9 mouse cellular contexts compared by ENCODE assay signal in the genomic region with DNA sequence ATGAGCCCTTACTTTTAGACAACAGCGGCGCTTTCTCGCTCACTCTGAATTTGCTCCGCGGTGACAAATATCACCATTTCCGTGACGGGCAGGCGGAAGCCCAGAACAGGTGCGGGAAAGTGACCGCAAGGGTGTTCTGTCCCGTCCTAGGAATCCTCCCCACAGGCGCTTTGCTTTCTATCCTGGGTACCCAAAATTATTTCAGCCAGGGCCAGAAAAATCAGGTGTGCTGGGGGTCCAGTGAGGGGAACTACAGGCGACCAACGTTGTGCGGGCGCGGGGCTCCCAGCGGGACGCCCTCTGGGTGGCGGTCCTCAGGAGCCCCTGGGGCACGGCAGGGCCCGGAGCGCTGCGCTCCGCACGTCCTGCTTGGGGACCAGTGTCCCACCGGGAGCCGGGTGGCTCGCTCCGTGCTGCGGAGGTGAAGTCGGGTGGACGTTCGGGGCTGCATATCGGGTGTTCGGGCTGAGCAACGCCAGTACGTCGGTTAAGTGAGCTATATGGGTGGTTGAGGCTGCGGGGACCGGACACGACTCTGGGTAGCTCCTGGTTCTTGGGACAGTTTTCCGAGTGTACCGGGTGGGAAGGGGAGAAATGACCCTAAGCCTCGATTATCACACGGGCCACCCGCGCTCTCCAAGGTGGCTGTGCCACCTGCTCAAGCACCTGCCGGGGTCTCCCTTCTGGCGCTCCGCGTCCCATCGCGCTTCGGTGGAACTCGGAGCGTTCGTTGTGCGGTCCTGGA.
DNase-seq lines count a peak whose midpoint lies in the region; ATAC-seq and TF ChIP-seq lines count a peak whose summit lies in the region.
"Had no signal": no experiment of that assay in that cellular context is flagged by ENCODE, and none has a peak within 500 bp of the region (broad histone marks: within the 10 kb centered on the region; RNA-seq: fewer than 3 reads in every experiment).

No protein-coding gene starts in this region.

- ATAC-seq in hindbrain, embryonic 14.5 days (ENCODE audit: low FRiP score), result no peak
- ATAC-seq in midbrain, embryonic 14.5 days (ENCODE audit: low FRiP score, low TSS enrichment), result no peak
- no peak for ATAC-seq in inflammation-experienced regulatory T-cells, adult 6 months

- 2% methylated on average over 59 of the region's 59 CpGs for WGBS in hindbrain, embryonic 14.5 days
- 1% methylated on average over 59 of the region's 59 CpGs for WGBS in midbrain, embryonic 14.5 days

- H3K27me3 ChIP-seq in hindbrain, embryonic 14.5 days (ENCODE audit: control insufficient read depth, insufficient read depth, low read length), result peaks cover 77% of the 10 kb centered on the region
- peaks cover 39% of the 10 kb centered on the region for H3K27me3 ChIP-seq in midbrain, embryonic 14.5 days (ENCODE audit: control insufficient read depth, insufficient read depth, low read length)

- peak; percentile 88 for DNase-seq in heart, adult 11 months
- DNase-seq in heart, adult 9 months (ENCODE audit: low spot score in 2 of 2), result no peak
- no peak for DNase-seq in hindbrain, embryonic 14.5 days (ENCODE audit: low spot score)
- DNase-seq in midbrain, embryonic 14.5 days, result no peak
- DNase-seq in gastrocnemius, postnatal 25 days, result no peak
- DNase-seq in MN1 (ENCODE audit: low spot score), result no peak
- DNase-seq: lung, postnatal 14 days had no signal

- H3K9me3 ChIP-seq in hindbrain, embryonic 14.5 days (ENCODE audit: control insufficient read depth, low read length), result no peaks in the 10 kb centered on the region
- no peaks in the 10 kb centered on the region for H3K9me3 ChIP-seq in midbrain, embryonic 14.5 days (ENCODE audit: control insufficient read depth, low read length)

- no peak for TF ChIP-seq POLR2A in cortical plate, adult 2 months (IDR thresholded peaks at IDR 0.05; ENCODE audit: extremely low read depth, insufficient read depth, low read length)

- peak overlapping the region; percentile 77 for H3K4me3 ChIP-seq in cortical plate, adult 2 months (ENCODE audit: insufficient read depth, low read length)
- H3K4me3 ChIP-seq in hindbrain, embryonic 14.5 days (replicated peaks; ENCODE audit: low read length), result peak overlapping the region; percentile 44
- H3K4me3 ChIP-seq in midbrain, embryonic 14.5 days (replicated peaks; ENCODE audit: low read depth, low read length), result peak overlapping the region; percentile 49

- peak overlapping the region; percentile 84 for H3K4me2 ChIP-seq in hindbrain, embryonic 14.5 days (replicated peaks)
- H3K4me2 ChIP-seq in midbrain, embryonic 14.5 days (ENCODE audit: low read length), result peak overlapping the region; percentile 82

- no peaks in the 10 kb centered on the region for H3K4me1 ChIP-seq in cortical plate, adult 2 months (ENCODE audit: control insufficient read depth, insufficient read depth, low read length)
- H3K4me1 ChIP-seq in hindbrain, embryonic 14.5 days (replicated peaks; ENCODE audit: control insufficient read depth, insufficient read depth, low read length), result peaks cover 13% of the 10 kb centered on the region; the same call in 1 of the 2 replicates
- H3K4me1 ChIP-seq in midbrain, embryonic 14.5 days (ENCODE audit: control insufficient read depth, insufficient read depth, low read length), result peaks cover 6% of the 10 kb centered on the region; the same call in 1 of the 2 replicates

- H3K36me3 ChIP-seq in hindbrain, embryonic 14.5 days (replicated peaks; ENCODE audit: control insufficient read depth, insufficient read depth), result no peaks in the 10 kb centered on the region
- no peaks in the 10 kb centered on the region for H3K36me3 ChIP-seq in midbrain, embryonic 14.5 days (ENCODE audit: control insufficient read depth, insufficient read depth, low read length)

- H3K27ac ChIP-seq in cortical plate, adult 2 months (ENCODE audit: insufficient read depth, low read length), result no peak overlapping the region
- H3K27ac ChIP-seq in hindbrain, embryonic 14.5 days, result 0 out of 2 replicates have a peak overlapping the region, but pooled peaks have one; percentile 1
- H3K27ac ChIP-seq in midbrain, embryonic 14.5 days (replicated peaks; ENCODE audit: low read depth, low read length), result peak overlapping the region; percentile 20; the same call in 1 of the 2 replicates

- TF ChIP-seq CTCF in cortical plate, adult 2 months (IDR thresholded peaks at IDR 0.05; ENCODE audit: extremely low read depth, insufficient read depth, low read length), result no peak

- H3K9ac ChIP-seq in hindbrain, embryonic 14.5 days, result peak overlapping the region; percentile 45; the same call in 1 of the 2 replicates
- peak overlapping the region; percentile 43; the same call in 1 of the 2 replicates for H3K9ac ChIP-seq in midbrain, embryonic 14.5 days (replicated peaks; ENCODE audit: low read length)
